Mouse (Mus musculus) cortical plate, adult 2 months (tissue): ENCODE measurements at regions not wholly inside any gene's neighbourhood (a gene's known extent, or its start where the extent isn't known, plus 50 kb on each side); places are given as distances from the start of the nearest gene placed in this dataset.

Source experiments
- CTCF ChIP-seq: fragments of 200-500 bp; IDR thresholded peaks from 2 replicates; pipeline ENCODE4 v1.5.1; 2011; ENCODE audit warnings: mild to moderate bottlenecking, control low read depth, low read length; ENCODE audit not compliant: insufficient read depth; ENCODE audit errors: extremely low read depth
- POLR2A ChIP-seq: fragments of 200-500 bp; IDR thresholded peaks from 2 replicates; pipeline ENCODE4 v1.6.1; 2011; ENCODE audit warnings: mild to moderate bottlenecking, low read length, control low read depth; ENCODE audit not compliant: insufficient read depth; ENCODE audit errors: extremely low read depth

DNA sequence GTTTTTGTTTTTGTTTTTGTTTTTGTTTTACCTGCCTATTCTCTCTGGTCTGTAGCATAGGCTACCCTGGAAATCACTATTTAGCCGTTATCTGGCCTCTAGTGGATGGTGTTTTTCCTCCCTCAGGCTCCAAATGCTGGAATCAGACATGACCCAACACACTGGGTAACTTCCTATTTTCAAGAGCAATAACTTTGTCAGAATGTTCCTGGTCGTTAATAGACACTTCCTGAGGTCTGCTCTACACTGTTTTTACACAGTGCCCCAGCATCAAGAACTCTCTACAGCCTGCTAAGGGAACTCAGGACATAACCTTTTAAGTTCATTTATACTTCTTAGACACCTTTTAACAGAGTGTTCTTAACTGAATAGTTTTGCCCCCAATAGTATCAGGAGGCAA lies 96.3 kb upstream of the Ercc6l2 start:
- no peak for TF ChIP-seq CTCF
- TF ChIP-seq POLR2A, result no peak
